Mouse (Mus musculus): ENCODE measurements at regions not wholly inside any gene's neighbourhood (a gene's known extent, or its start where the extent isn't known, plus 50 kb on each side); places are given as distances from the start of the nearest gene placed in this dataset.

- Histone ChIP-seq H3K9me3 (ENCODE audit: control insufficient read depth) (no peaks in the 10 kb centered on the region), H3K27ac (ENCODE audit: low read depth, low read length) (no peak overlapping the region), H3K9ac (ENCODE audit: low read depth, low read length) (no peak overlapping the region), H3K27me3 (replicated peaks; ENCODE audit: control insufficient read depth, insufficient read depth, low read length) (0 out of 2 replicates have a peak, but pooled peaks cover 6% of the 10 kb centered on the region), H3K4me1 (replicated peaks; ENCODE audit: control insufficient read depth, insufficient read depth, low read length) (no peaks in the 10 kb centered on the region), H3K4me3 (ENCODE audit: low read depth, low read length) (no peak overlapping the region), H3K4me2 (replicated peaks; ENCODE audit: low read depth) (no peak overlapping the region), H3K36me3 (ENCODE audit: control insufficient read depth, insufficient read depth) (no peaks in the 10 kb centered on the region)
- ATAC-seq, result no peak
- TF ChIP-seq CTCF (IDR thresholded peaks at IDR 0.05; ENCODE audit: low read depth), result no peak
- 9% methylated on average over 21 of the region's 21 CpGs for WGBS
Measured at GRCm38 (mm10) chr2:105612051-105612664, 56.5 kb upstream of the Pax6 start.

- 0 out of 2 replicates have a peak, but pooled peaks cover 6% of the 10 kb centered on the region for H3K27me3 ChIP-seq (replicated peaks; ENCODE audit: control insufficient read depth, insufficient read depth, low read length)
- no peaks in the 10 kb centered on the region for H3K9me3 ChIP-seq (ENCODE audit: control insufficient read depth)
- H3K4me3 ChIP-seq (ENCODE audit: low read depth, low read length), result no peak overlapping the region
- H3K4me1 ChIP-seq (replicated peaks; ENCODE audit: control insufficient read depth, insufficient read depth, low read length), result no peaks in the 10 kb centered on the region
- no peaks in the 10 kb centered on the region for H3K36me3 ChIP-seq (ENCODE audit: control insufficient read depth, insufficient read depth)
- H3K9ac ChIP-seq (ENCODE audit: low read depth, low read length), result no peak overlapping the region
- no peak overlapping the region for H3K27ac ChIP-seq (ENCODE audit: low read depth, low read length)
- 48% methylated on average over 7 of the region's 7 CpGs for WGBS
- no peak overlapping the region for H3K4me2 ChIP-seq (replicated peaks; ENCODE audit: low read depth)
- no peak for TF ChIP-seq CTCF (IDR thresholded peaks at IDR 0.05; ENCODE audit: low read depth)
- no peak for ATAC-seq
Measured at GRCm38 (mm10) chr2:105612706-105613105, 56.0 kb upstream of the Pax6 start.

DNA sequence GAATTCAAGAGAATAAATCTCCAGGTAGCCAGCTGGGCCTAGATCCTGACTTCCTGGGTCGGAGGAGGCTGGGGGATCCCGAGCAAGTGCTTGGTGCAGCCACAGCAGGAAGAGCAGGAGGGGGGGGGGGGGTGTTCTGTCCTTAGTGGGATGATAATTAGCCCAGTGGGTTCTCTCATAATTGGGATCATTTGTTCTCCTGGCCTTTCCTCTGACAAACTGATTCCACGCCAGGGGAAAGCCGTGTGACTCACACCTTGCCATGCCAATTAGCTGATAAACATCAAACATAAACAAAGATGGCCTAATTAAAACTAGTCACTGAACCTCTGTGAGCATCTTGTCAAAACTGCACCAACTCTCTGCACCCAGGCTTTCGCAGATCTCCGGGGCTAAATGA lies 55.5 kb upstream of the Pax6 start:
- no peaks in the 10 kb centered on the region for H3K36me3 ChIP-seq (ENCODE audit: control insufficient read depth, insufficient read depth)
- no peak overlapping the region for H3K4me2 ChIP-seq (replicated peaks; ENCODE audit: low read depth)
- H3K27ac ChIP-seq (ENCODE audit: low read depth, low read length), result no peak overlapping the region
- no peak overlapping the region for H3K4me3 ChIP-seq (ENCODE audit: low read depth, low read length)
- no peaks in the 10 kb centered on the region for H3K4me1 ChIP-seq (replicated peaks; ENCODE audit: control insufficient read depth, insufficient read depth, low read length)
- no peak for TF ChIP-seq CTCF (IDR thresholded peaks at IDR 0.05; ENCODE audit: low read depth)
- H3K9me3 ChIP-seq (ENCODE audit: control insufficient read depth), result no peaks in the 10 kb centered on the region
- no peak overlapping the region for H3K9ac ChIP-seq (ENCODE audit: low read depth, low read length)
- WGBS, result 75% methylated on average over 6 of the region's 6 CpGs
- H3K27me3 ChIP-seq (replicated peaks; ENCODE audit: control insufficient read depth, insufficient read depth, low read length), result 0 out of 2 replicates have a peak, but pooled peaks cover 6% of the 10 kb centered on the region
- no peak for ATAC-seq

DNA sequence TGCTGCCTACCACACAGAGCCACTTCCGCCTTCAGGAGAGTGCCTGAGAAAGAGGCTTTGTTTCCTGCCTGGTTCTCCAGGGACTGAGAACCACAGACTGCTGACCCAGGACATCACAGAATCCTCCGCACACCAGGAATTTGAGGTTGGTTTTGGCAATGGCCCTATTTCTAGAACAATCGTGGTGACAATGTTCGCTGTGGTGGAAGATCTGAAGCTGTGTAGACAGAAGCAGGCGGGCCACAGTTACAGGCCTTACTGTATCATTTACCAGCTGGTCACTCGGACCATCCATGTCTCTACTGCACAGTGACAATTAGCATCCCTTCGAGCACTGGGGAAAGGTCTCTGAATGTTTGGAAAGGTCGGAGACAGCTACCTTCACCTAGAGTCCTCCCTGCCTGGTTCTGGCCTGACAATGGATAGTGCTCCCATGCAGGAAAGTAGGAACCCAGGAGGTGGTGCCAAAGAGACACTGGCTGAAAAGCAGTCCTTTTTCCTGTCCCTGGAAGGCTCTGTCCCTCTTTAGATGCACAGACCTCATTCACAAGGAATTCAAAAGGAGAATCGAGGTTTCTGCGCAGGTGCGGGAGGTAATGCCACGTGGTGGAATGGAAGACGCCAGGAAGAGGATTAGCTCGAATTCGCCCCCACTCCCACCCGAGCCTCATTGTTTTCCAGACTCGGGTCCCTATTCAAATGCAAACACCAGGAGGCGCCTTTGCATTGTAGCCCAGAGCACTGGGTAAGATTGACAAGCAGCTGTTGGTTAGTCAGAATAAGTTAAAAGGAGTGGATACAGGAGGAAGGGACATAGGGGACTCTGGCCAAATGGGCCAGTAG lies 52.6 kb upstream of the Pax6 start:
- Histone ChIP-seq H3K4me1 (replicated peaks; ENCODE audit: control insufficient read depth, insufficient read depth, low read length) (no peaks in the 10 kb centered on the region), H3K4me3 (ENCODE audit: low read depth, low read length) (no peak overlapping the region), H3K36me3 (ENCODE audit: control insufficient read depth, insufficient read depth) (no peaks in the 10 kb centered on the region), H3K9ac (ENCODE audit: low read depth, low read length) (no peak overlapping the region), H3K27me3 (replicated peaks; ENCODE audit: control insufficient read depth, insufficient read depth, low read length) (0 out of 2 replicates have a peak, but pooled peaks cover 6% of the 10 kb centered on the region), H3K9me3 (ENCODE audit: control insufficient read depth) (no peaks in the 10 kb centered on the region), H3K4me2 (replicated peaks; ENCODE audit: low read depth) (peak overlapping the region; percentile 38; the same call in 1 of the 2 replicates), H3K27ac (ENCODE audit: low read depth, low read length) (no peak overlapping the region)
- 32% methylated on average over 18 of the region's 18 CpGs for WGBS
- TF ChIP-seq CTCF (IDR thresholded peaks at IDR 0.05; ENCODE audit: low read depth), result peak; percentile 67
- ATAC-seq, result no peak

Measured in intestine, postnatal 0 days (tissue).